Mouse (Mus musculus) MEL (cell line): ENCODE results near the gene Trak1.
A peak's percentile ranks its signal among the peaks of the same experiment; 100 is the strongest.

Experiments used
- CTCF ChIP-seq, 3 experiments: IDR thresholded peaks in 2 of 3; conservative IDR thresholded peaks in 1 of 3; 2 replicates each; pipeline ENCODE4 v1.5.1; 2011 to 2012; ENCODE audit warnings: low read length in 3 of 3, low read depth in 2 of 3, mild to moderate bottlenecking in 2 of 3, improper control_type of control experiment in 1 of 3, inconsistent platforms in 1 of 3, mixed read lengths in 1 of 3, moderate library complexity in 1 of 3; ENCODE audit not compliant: control insufficient read depth in 1 of 3, insufficient read depth in 1 of 3, poor library complexity in 1 of 3, severe bottlenecking in 1 of 3
- E2F4 ChIP-seq: IDR thresholded peaks from 2 replicates; pipeline ENCODE4 v1.6.1; 2011; ENCODE audit warnings: low read depth, low read length, improper control_type of control experiment, borderline replicate concordance
- EP300 ChIP-seq, 2 experiments: IDR thresholded peaks; 2 replicates each; pipeline ENCODE4 v1.6.1; 2011; ENCODE audit warnings: improper control_type of control experiment in 2 of 2, low read length in 2 of 2, low read depth in 1 of 2, mild to moderate bottlenecking in 1 of 2
- GABPA ChIP-seq: IDR thresholded peaks from 2 replicates; pipeline ENCODE4 v1.6.1; 2012; ENCODE audit warnings: low read depth, mild to moderate bottlenecking, inconsistent platforms, low read length, improper control_type of control experiment, moderate library complexity
- GATA1 ChIP-seq: IDR thresholded peaks from 2 replicates; pipeline ENCODE4 v1.6.1; 2011; ENCODE audit warnings: low read depth, low read length, improper control_type of control experiment
- HCFC1 ChIP-seq: IDR thresholded peaks from 2 replicates; pipeline ENCODE4 v1.6.1; 2012; ENCODE audit warnings: low read depth, mild to moderate bottlenecking, inconsistent platforms, low read length, improper control_type of control experiment, moderate library complexity
- MEF2A ChIP-seq: IDR thresholded peaks from 2 replicates; pipeline ENCODE4 v1.6.1; 2014; ENCODE audit warnings: low read depth, mild to moderate bottlenecking, inconsistent platforms, low read length, improper control_type of control experiment; ENCODE audit not compliant: poor library complexity, insufficient replicate concordance, severe bottlenecking; ENCODE audit errors: extremely low read depth
- MYB ChIP-seq: IDR thresholded peaks from 2 replicates; pipeline ENCODE4 v1.6.1; 2011; ENCODE audit warnings: mild to moderate bottlenecking, low read depth, low read length, improper control_type of control experiment
- POLR2A ChIP-seq, 2 experiments: IDR thresholded peaks; 2 replicates each; pipeline ENCODE4 v1.6.1; 2011 to 2012; ENCODE audit warnings: low read length in 2 of 2, mild to moderate bottlenecking in 2 of 2, control low read depth in 1 of 2, improper control_type of control experiment in 1 of 2, low read depth in 1 of 2, moderate library complexity in 1 of 2; ENCODE audit not compliant: control insufficient read depth in 1 of 2, insufficient read depth in 1 of 2, poor library complexity in 1 of 2
- TCF12 ChIP-seq: IDR thresholded peaks from 2 replicates; pipeline ENCODE4 v1.6.1; 2014; ENCODE audit warnings: low read depth, mild to moderate bottlenecking, inconsistent platforms, low read length, improper control_type of control experiment, moderate library complexity
- UBTF ChIP-seq: IDR thresholded peaks from 2 replicates; pipeline ENCODE4 v1.6.1; 2012; ENCODE audit warnings: low read depth, mild to moderate bottlenecking, inconsistent platforms, low read length, improper control_type of control experiment, moderate library complexity, borderline replicate concordance; ENCODE audit not compliant: insufficient read depth
- USF1 ChIP-seq: IDR thresholded peaks from 2 replicates; pipeline ENCODE4 v1.6.1; 2014; ENCODE audit warnings: low read depth, mild to moderate bottlenecking, inconsistent platforms, low read length, improper control_type of control experiment, moderate library complexity
- USF2 ChIP-seq, 2 experiments: IDR thresholded peaks; 2 replicates each; pipeline ENCODE4 v1.6.1; 2011 to 2012; ENCODE audit warnings: improper control_type of control experiment in 2 of 2, low read length in 2 of 2, borderline replicate concordance in 1 of 2, inconsistent platforms in 1 of 2, low read depth in 1 of 2, mild to moderate bottlenecking in 1 of 2; ENCODE audit not compliant: insufficient read depth in 1 of 2
- ZNF384 ChIP-seq: IDR thresholded peaks from 2 replicates; pipeline ENCODE4 v1.6.1; 2012; ENCODE audit warnings: low read depth, mild to moderate bottlenecking, inconsistent platforms, low read length, improper control_type of control experiment

DNA sequence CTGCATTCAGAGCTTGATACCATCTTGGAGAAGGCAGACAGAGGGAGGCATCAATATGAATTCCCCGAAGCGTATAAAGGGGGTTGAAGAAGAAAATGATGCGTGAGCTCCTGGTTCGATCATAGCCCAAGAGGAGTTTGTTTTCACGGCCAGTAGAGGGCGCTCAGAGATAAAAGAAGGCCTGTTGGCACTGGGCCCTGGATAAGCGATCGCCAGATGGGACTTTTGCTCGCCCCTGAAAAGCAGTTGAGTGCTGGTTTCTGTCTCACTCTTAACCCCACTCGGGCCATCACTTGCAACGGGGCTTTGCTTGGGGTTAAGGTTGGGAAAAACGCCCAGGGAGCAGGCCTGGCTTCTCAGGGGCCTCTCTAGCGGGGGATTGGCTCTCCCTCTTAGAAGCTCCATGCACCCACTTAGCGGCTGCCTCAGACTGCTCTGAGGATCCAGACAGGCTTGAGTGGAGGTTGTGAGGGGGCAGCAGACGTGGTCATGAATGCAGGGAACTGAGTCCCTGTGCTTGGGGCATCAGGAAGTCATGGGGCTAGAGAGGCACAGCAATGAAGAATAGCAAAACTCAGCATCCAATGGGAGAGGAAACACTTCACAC lies 180.1 kb downstream of the Trak1 start:
- TF ChIP-seq CTCF (IDR thresholded peaks at IDR 0.05 in 2 of 3, conservative IDR thresholded peaks at IDR 0.05 in 1 of 3; ENCODE audit: control insufficient read depth in 1 of 3, insufficient read depth in 1 of 3, low read depth in 2 of 3, low read length in 3 of 3, poor library complexity in 1 of 3, severe bottlenecking in 1 of 3) (peak; percentile 73 to 94 (median 83)), POLR2A (IDR thresholded peaks at IDR 0.05; ENCODE audit: control insufficient read depth in 1 of 2, insufficient read depth in 1 of 2, low read depth in 1 of 2, low read length in 2 of 2, poor library complexity in 1 of 2) (no peak), UBTF (no peak), TCF12 (no peak), EP300 (IDR thresholded peaks at IDR 0.05; ENCODE audit: low read depth in 1 of 2, low read length in 2 of 2) (no peak), ZNF384 (no peak), USF2 (IDR thresholded peaks at IDR 0.05; ENCODE audit: borderline replicate concordance in 1 of 2, insufficient read depth in 1 of 2, low read depth in 1 of 2, low read length in 2 of 2) (no peak), E2F4 (no peak), GATA1 (peak; percentile 45; the same call in 1 of the 2 replicates), GABPA (no peak), USF1 (no peak), MYB (no peak), MEF2A (no peak), HCFC1 (no peak)
